Mouse (Mus musculus) naive thymus-derived CD4-positive, alpha-beta T cell, adult 5 months (primary cell): ENCODE data around the gene Nipal4. TPM values are rescaled to one million over a fixed set of nuclear protein-coding genes. Genes with fewer than 3 reads are reported as not detected.

ENCODE experiments used
- polyA plus RNA-seq: library from polyadenylated mRNA; unstranded; fragments of 100-300 nt; shearing (Covaris generic); gene quantifications from one replicate; pipeline ENCODE4 v1.2.1, GENCODE M21; 2017

Gene Nipal4
- not detected for polyA plus RNA-seq

GRCm38 (mm10) chr11:46165866-46166585 is at the start of gene Nipal4:
TSS of gene Nipal4 (minus strand) at chr11:46166508.

Other genes with a start within 250 kb of the Nipal4 start
- 11.4 TPM for gene Lsm11, start 221.6 kb downstream of the Nipal4 start, polyA plus RNA-seq
- 6.1 TPM for gene Thg1l, start 211.0 kb downstream of the Nipal4 start, polyA plus RNA-seq
- gene Sox30, start 186.2 kb downstream of the Nipal4 start, polyA plus RNA-seq, result not detected
- 5.0 TPM for gene Gm12166, start 114.2 kb downstream of the Nipal4 start, polyA plus RNA-seq
- 2.6 TPM for gene Adam19, start 110.5 kb downstream of the Nipal4 start, polyA plus RNA-seq
- 2.6 TPM for gene Fndc9, start 69.0 kb upstream of the Nipal4 start, polyA plus RNA-seq
- 152 TPM for gene Cyfip2, start 146.4 kb upstream of the Nipal4 start, polyA plus RNA-seq
- gene Itk, start 223.0 kb upstream of the Nipal4 start, polyA plus RNA-seq, result 1,246 TPM
- 2.2 TPM for gene Fam71b, start 230.1 kb upstream of the Nipal4 start, polyA plus RNA-seq